Mouse (Mus musculus) ES-E14 (cell line): ENCODE measurements at regions not wholly inside any gene's neighbourhood (a gene's known extent, or its start where the extent isn't known, plus 50 kb on each side); places are given as distances from the start of the nearest gene placed in this dataset.

Experiments
- DNase-seq: peaks from one replicate; pipeline ENCODE4 v3.0.0-alpha.2; 2013; ENCODE audit warnings: low read depth, low spot score
- H3K27ac ChIP-seq: 2 replicates; pipeline ENCODE4 v1.5.1; 2012; ENCODE audit warnings: low read depth, mild to moderate bottlenecking, low read length, moderate library complexity, mixed read lengths; ENCODE audit not compliant: poor library complexity, insufficient read depth, severe bottlenecking
- H3K36me3 ChIP-seq: 2 replicates; pipeline ENCODE4 v1.6.1; 2012; ENCODE audit warnings: mild to moderate bottlenecking, low read length, moderate library complexity, mixed read lengths; ENCODE audit not compliant: control insufficient read depth, poor library complexity, insufficient read depth, severe bottlenecking
- H3K4me1 ChIP-seq, 2 experiments: fragments of 150-350 bp in 1 of 2; sonication (generic) in 1 of 2; 2 replicates each; pipeline ENCODE4 v1.6.1; 2012; ENCODE audit warnings: low read length in 2 of 2, mild to moderate bottlenecking in 1 of 2, mixed read lengths in 1 of 2; ENCODE audit not compliant: control insufficient read depth in 2 of 2, insufficient read depth in 2 of 2, poor library complexity in 1 of 2
- H3K4me3 ChIP-seq, 2 experiments: fragments of 150-350 bp in 1 of 2; sonication (generic) in 1 of 2; 2 replicates each; pipeline ENCODE4 v1.5.1; 2012; ENCODE audit warnings: low read length in 2 of 2, low read depth in 1 of 2, mild to moderate bottlenecking in 1 of 2, mixed read lengths in 1 of 2; ENCODE audit not compliant: insufficient read depth in 1 of 2, poor library complexity in 1 of 2, severe bottlenecking in 1 of 2
- H3K9ac ChIP-seq: 2 replicates; pipeline ENCODE4 v1.6.1; 2012; ENCODE audit warnings: low read depth, mild to moderate bottlenecking, low read length, mixed read lengths; ENCODE audit not compliant: poor library complexity, insufficient read depth, severe bottlenecking
- H3K9me3 ChIP-seq: fragments of 150-350 bp; sonication (generic); 2 replicates; pipeline ENCODE4 v1.6.1; 2012; ENCODE audit warnings: low read depth, mild to moderate bottlenecking, low read length; ENCODE audit not compliant: control insufficient read depth, insufficient read depth
- CHD2 ChIP-seq: IDR thresholded peaks from 2 replicates; pipeline ENCODE4 v1.6.1; 2014; ENCODE audit warnings: mild to moderate bottlenecking, low read depth, low read length, inconsistent platforms
- HCFC1 ChIP-seq: IDR thresholded peaks from 2 replicates; pipeline ENCODE4 v1.6.1; 2012; ENCODE audit warnings: low read length, inconsistent platforms, borderline replicate concordance; ENCODE audit not compliant: insufficient read depth
- MAFK ChIP-seq: IDR thresholded peaks from 2 replicates; pipeline ENCODE4 v1.6.1; 2014; ENCODE audit warnings: mild to moderate bottlenecking, low read depth, low read length, inconsistent platforms; ENCODE audit not compliant: insufficient read depth
- ZC3H11A ChIP-seq: IDR thresholded peaks from 2 replicates; pipeline ENCODE4 v1.6.1; 2012; ENCODE audit warnings: low read depth, mild to moderate bottlenecking, inconsistent platforms, low read length, borderline replicate concordance
- ZNF384 ChIP-seq: IDR thresholded peaks from 2 replicates; pipeline ENCODE4 v1.6.1; 2012; ENCODE audit warnings: low read depth, low read length, inconsistent platforms
- in situ Hi-C, 2 experiments: fragments of 600-800 bp; cut with MboI; formaldehyde crosslinking; loops; one replicate each; pipeline ENCODE4 v1.15.1; 2025; ENCODE audit warnings: low sequenced_read_pairs in 2 of 2, inconsistent platforms in 1 of 2; ENCODE audit not compliant: unreplicated experiment in 2 of 2

GRCm38 (mm10) chr6:144932402-144932801 is 143.6 kb downstream of the Bcat1 start:
- H3K36me3 ChIP-seq = no peaks in the 10 kb centered on the region
- H3K4me3 ChIP-seq = no peak overlapping the region
- in situ Hi-C loops = no loop called here
- TF ChIP-seq MAFK (no peak), HCFC1 (no peak), ZNF384 (no peak), CHD2 (no peak), ZC3H11A (no peak)
- peak; percentile 62 for DNase-seq
- peaks cover 0 to 3% of the 10 kb centered on the region in 2 experiments; a peak in 2 of 4 replicates for H3K4me1 ChIP-seq
- H3K27ac ChIP-seq = no peak overlapping the region
- no peak overlapping the region for H3K9ac ChIP-seq
- no peaks in the 10 kb centered on the region for H3K9me3 ChIP-seq

GRCm38 (mm10) chr6:144929959-144930358 is 146.0 kb downstream of the Bcat1 start:
- Histone ChIP-seq H3K9me3 (no peaks in the 10 kb centered on the region), H3K27ac (no peak overlapping the region), H3K4me3 (no peak overlapping the region), H3K36me3 (no peaks in the 10 kb centered on the region), H3K4me1 (peaks cover 0 to 3% of the 10 kb centered on the region in 2 experiments; a peak in 2 of 4 replicates), H3K9ac (no peak overlapping the region)
- in situ Hi-C loops = no loop called here
- DNase-seq = no peak
- TF ChIP-seq ZNF384 (no peak), HCFC1 (no peak), MAFK (no peak), CHD2 (no peak), ZC3H11A (no peak)

- H3K9me3 ChIP-seq = no peaks in the 10 kb centered on the region
- peaks cover 0 to 2% of the 10 kb centered on the region in 2 experiments; a peak in 2 of 4 replicates for H3K4me1 ChIP-seq
- in situ Hi-C loops = no loop called here
- DNase-seq = no peak
- no peaks in the 10 kb centered on the region for H3K36me3 ChIP-seq
- no peak overlapping the region for H3K27ac ChIP-seq
- H3K4me3 ChIP-seq = no peak overlapping the region
- TF ChIP-seq ZC3H11A (no peak), CHD2 (no peak)
- no peak overlapping the region for H3K9ac ChIP-seq
These were observed 146.6 kb downstream of the Bcat1 start for GRCm38 (mm10) chr6:144929262-144929855.

- Histone ChIP-seq H3K27ac (no peak overlapping the region), H3K4me1 (no peaks in the 10 kb centered on the region), H3K36me3 (no peaks in the 10 kb centered on the region), H3K9me3 (no peaks in the 10 kb centered on the region), H3K9ac (no peak overlapping the region), H3K4me3 (no peak overlapping the region)
- TF ChIP-seq ZNF384 (no peak), MAFK (no peak), HCFC1 (no peak), CHD2 (no peak), ZC3H11A (no peak)
- DNase-seq = no peak
- in situ Hi-C loops = no loop called here
These were observed 145.8 kb upstream of the Sox5 start for GRCm38 (mm10) chr6:144927599-144927998.

GRCm38 (mm10) chr6:144922762-144923161 is 141.0 kb upstream of the Sox5 start:
- H3K27ac ChIP-seq = no peak overlapping the region
- in situ Hi-C loops = no loop called here
- no peak for TF ChIP-seq HCFC1
- no peak for TF ChIP-seq ZC3H11A
- TF ChIP-seq CHD2 = no peak
- no peak for TF ChIP-seq ZNF384
- no peak for TF ChIP-seq MAFK

More at GRCm38 (mm10) chr6:144922762-144923161, 141.0 kb upstream of the Sox5 start:
- no peaks in the 10 kb centered on the region for H3K36me3 ChIP-seq
- no peak for DNase-seq
- H3K4me3 ChIP-seq = no peak overlapping the region
- no peaks in the 10 kb centered on the region for H3K9me3 ChIP-seq
- no peak overlapping the region for H3K9ac ChIP-seq
- no peaks in the 10 kb centered on the region for H3K4me1 ChIP-seq
